Mouse (Mus musculus) hindbrain, embryonic 14.5 days (tissue): ENCODE measurements at regions not wholly inside any gene's neighbourhood (a gene's known extent, or its start where the extent isn't known, plus 50 kb on each side); places are given as distances from the start of the nearest gene placed in this dataset.
"Not testable (repeated sequence)": the region's sequence is repeated elsewhere in the genome, so short reads cannot be mapped to it uniquely, and the experiment has no call there.

Source experiments
- ATAC-seq: fragments of 200-750 bp; cut with Nextera tagmentation; 2 replicates; pipeline ENCODE4 v1.8.0; 2017; ENCODE audit warnings: moderate number of reproducible peaks, mild to moderate bottlenecking, moderate TSS enrichment, moderate library complexity; ENCODE audit not compliant: low FRiP score
- DNase-seq: peaks from one replicate; pipeline ENCODE4 v3.0.0-alpha.2; 2015; ENCODE audit warnings: low spot score
- H3K27ac ChIP-seq: fragments of 300-500 bp; sonication (generic); 2 replicates; pipeline ENCODE4 v1.5.1; 2014; ENCODE audit warnings: mild to moderate bottlenecking, moderate library complexity
- H3K27me3 ChIP-seq: fragments of 300-500 bp; sonication (generic); 2 replicates; pipeline ENCODE4 v1.6.1; 2014; ENCODE audit warnings: mild to moderate bottlenecking, low read length, mixed read lengths; ENCODE audit not compliant: control insufficient read depth, insufficient read depth
- H3K36me3 ChIP-seq: fragments of 300-500 bp; sonication (generic); replicated peaks from 2 replicates; pipeline ENCODE4 v1.6.1; 2014; ENCODE audit not compliant: control insufficient read depth, insufficient read depth
- H3K4me1 ChIP-seq: fragments of 300-500 bp; sonication (generic); replicated peaks from 2 replicates; pipeline ENCODE4 v1.6.1; 2014; ENCODE audit warnings: antibody characterized with exemption, low read length, mixed read lengths; ENCODE audit not compliant: control insufficient read depth, insufficient read depth
- H3K4me2 ChIP-seq: fragments of 300-500 bp; sonication (generic); replicated peaks from 2 replicates; pipeline ENCODE4 v1.6.1; 2014; ENCODE audit warnings: mild to moderate bottlenecking, moderate library complexity
- H3K4me3 ChIP-seq: fragments of 300-500 bp; sonication (generic); replicated peaks from 2 replicates; pipeline ENCODE4 v1.5.1; 2014; ENCODE audit warnings: mild to moderate bottlenecking, low read length
- H3K9ac ChIP-seq: fragments of 300-500 bp; sonication (generic); 2 replicates; pipeline ENCODE4 v1.6.1; 2014
- H3K9me3 ChIP-seq: fragments of 300-500 bp; sonication (generic); 2 replicates; pipeline ENCODE4 v1.6.1; 2016; ENCODE audit warnings: low read length; ENCODE audit not compliant: control insufficient read depth
- WGBS: fragments of 180-500 bp; shearing (Covaris S2); extraction: QIAGEN DNeasy Blood & Tissue Kit; methylation state at CpG from one replicate; pipeline ENCODE4 v1.1.7; 2014; 5-methylcytosine and 5-hydroxymethylcytosine counted together

DNA sequence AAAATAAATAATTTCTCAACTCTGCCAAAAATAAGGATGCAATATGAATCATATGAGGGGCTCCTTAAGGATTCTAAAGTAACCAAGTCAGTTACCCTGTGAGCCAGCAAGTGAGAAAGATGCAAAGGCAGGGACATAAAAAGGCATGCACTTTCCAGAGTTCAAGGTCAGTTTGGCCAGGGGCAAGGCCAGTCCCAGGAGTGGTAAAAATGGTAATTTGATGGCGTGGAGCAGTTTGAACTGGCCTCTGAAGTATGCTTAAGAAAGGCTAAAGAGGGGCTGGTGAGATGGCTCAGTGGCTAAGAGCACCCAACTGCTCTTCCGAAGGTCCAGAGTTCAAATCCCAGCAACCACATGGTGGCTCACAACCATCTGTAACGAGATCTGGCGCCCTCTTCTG, 68.8 kb downstream of the BC005561 start:
- DNase-seq, ATAC-seq, H3K4me1 ChIP-seq, H3K9ac ChIP-seq, H3K4me3 ChIP-seq, H3K27ac ChIP-seq, H3K4me2 ChIP-seq, H3K27me3 ChIP-seq: not testable (repeated sequence)
- peaks cover 48% of the 10 kb centered on the region for H3K9me3 ChIP-seq
- WGBS: 97% methylated on average over 4 of the region's 4 CpGs
- H3K36me3 ChIP-seq: peaks cover 16% of the 10 kb centered on the region

GRCm38 (mm10) chr5:104582368-104582767, 74.2 kb downstream of the BC005561 start:
- WGBS: 98% methylated on average over 3 of the region's 3 CpGs
- Histone ChIP-seq H3K36me3 (peaks cover 55% of the 10 kb centered on the region), H3K9me3 (peaks cover 74% of the 10 kb centered on the region)
- not testable (repeated sequence) for DNase-seq, H3K27me3 ChIP-seq, ATAC-seq, H3K4me3 ChIP-seq, H3K4me2 ChIP-seq, H3K9ac ChIP-seq, H3K27ac ChIP-seq, H3K4me1 ChIP-seq

DNA sequence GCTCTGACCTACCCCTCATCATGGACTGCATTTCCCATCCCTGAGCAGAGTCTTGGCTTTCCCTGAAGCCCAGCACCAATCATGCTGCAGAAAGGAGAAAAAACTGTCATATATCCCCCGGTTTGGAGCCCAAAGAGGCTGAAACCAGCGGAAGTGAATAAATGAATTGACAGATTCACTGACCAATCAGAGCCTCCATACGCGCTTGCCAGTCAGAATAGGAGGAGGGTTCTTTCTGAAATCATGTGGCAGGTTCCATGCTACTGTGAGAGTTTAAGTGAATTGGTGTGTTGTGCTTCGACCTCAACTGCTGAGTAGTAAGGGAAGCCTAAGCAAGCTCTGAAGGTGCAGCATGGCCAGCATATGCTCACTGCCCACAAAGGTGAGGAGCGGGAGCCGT, 101.0 kb downstream of the BC005561 start:
- 72% methylated on average over 7 of the region's 7 CpGs for WGBS

More for the DNA sequence above, 101.0 kb downstream of the BC005561 start:
- no peak overlapping the region for H3K9ac ChIP-seq
- no peaks in the 10 kb centered on the region for H3K36me3 ChIP-seq
- H3K4me3 ChIP-seq: no peak overlapping the region
- ATAC-seq (no peak), DNase-seq (no peak)
- no peaks in the 10 kb centered on the region for H3K27me3 ChIP-seq
- no peak overlapping the region for H3K27ac ChIP-seq
- no peak overlapping the region for H3K4me2 ChIP-seq
- no peaks in the 10 kb centered on the region for H3K4me1 ChIP-seq
- H3K9me3 ChIP-seq: peaks cover 37% of the 10 kb centered on the region
